Mouse (Mus musculus) heart, embryonic 16.5 days (tissue): ENCODE data around the gene Iyd. TPM values are rescaled to one million over a fixed set of nuclear protein-coding genes. Genes with fewer than 3 reads are reported as not detected.
"Not testable (repeated sequence)": the region's sequence is repeated elsewhere in the genome, so short reads cannot be mapped to it uniquely, and the experiment has no call there.

ENCODE experiments used
- ATAC-seq: fragments of 200-750 bp; cut with Nextera tagmentation; replicated peaks from 2 replicates; pipeline ENCODE4 v1.8.0; 2017; ENCODE audit warnings: moderate number of reproducible peaks; ENCODE audit not compliant: insufficient read depth, low FRiP score; ENCODE audit errors: extremely low read depth
- H3K27ac ChIP-seq: fragments of 300-500 bp; sonication (generic); 2 replicates; pipeline ENCODE4 v1.5.1; 2014; ENCODE audit warnings: mild to moderate bottlenecking, low read length, control low read depth, moderate library complexity
- H3K27me3 ChIP-seq: fragments of 300-500 bp; sonication (generic); 2 replicates; pipeline ENCODE4 v1.6.1; 2014; ENCODE audit warnings: low read length, mixed read lengths; ENCODE audit not compliant: control insufficient read depth, insufficient read depth
- H3K36me3 ChIP-seq: fragments of 300-500 bp; sonication (generic); 2 replicates; pipeline ENCODE4 v1.6.1; 2014; ENCODE audit not compliant: control insufficient read depth, insufficient read depth
- H3K4me1 ChIP-seq: fragments of 300-500 bp; sonication (generic); 2 replicates; pipeline ENCODE4 v1.6.1; 2014; ENCODE audit warnings: low read length, mixed read lengths; ENCODE audit not compliant: control insufficient read depth, insufficient read depth
- H3K4me2 ChIP-seq: fragments of 300-500 bp; sonication (generic); 2 replicates; pipeline ENCODE4 v1.6.1; 2014; ENCODE audit warnings: low read depth, mild to moderate bottlenecking, control low read depth, low read length
- H3K4me3 ChIP-seq: fragments of 300-500 bp; sonication (generic); 2 replicates; pipeline ENCODE4 v1.5.1; 2014; ENCODE audit warnings: mild to moderate bottlenecking, control low read depth, low read length
- H3K9ac ChIP-seq: fragments of 300-500 bp; sonication (generic); 2 replicates; pipeline ENCODE4 v1.6.1; 2014; ENCODE audit warnings: low read length, control low read depth
- H3K9me3 ChIP-seq: fragments of 300-500 bp; sonication (generic); replicated peaks from 2 replicates; pipeline ENCODE4 v1.6.1; 2016; ENCODE audit warnings: low read length; ENCODE audit not compliant: control insufficient read depth
- WGBS: fragments of 180-500 bp; shearing (Covaris S2); extraction: QIAGEN DNeasy Blood & Tissue Kit; methylation state at CpG from one replicate; pipeline ENCODE4 v1.1.7; 2014; 5-methylcytosine and 5-hydroxymethylcytosine counted together
- polyA plus RNA-seq: library from polyadenylated mRNA; unstranded; fragments of >200 nt; fragmentation: Nextera tagmentation; extraction: Ambion mirVana; gene quantifications from 2 replicates; pipeline ENCODE4 v1.2.1, GENCODE M21; 2015

Iyd gene
- polyA plus RNA-seq = 0.57 and 0.91 TPM in 2 replicates

GRCm38 (mm10) chr10:3540003-3540827 is at the start of gene Iyd:
Gene Iyd, plus strand, starts transcription at chr10:3540240.
- peaks cover under 1% of the 10 kb centered on the region; the same call in 1 of the 2 replicates for H3K4me1 ChIP-seq
- ATAC-seq = no peak
- H3K9ac ChIP-seq = no peak within 1 kb of the TSS
- H3K27ac ChIP-seq = no peak within 1 kb of the TSS
- no peak within 1 kb of the TSS for H3K4me2 ChIP-seq
- no peaks in the 10 kb centered on the region for H3K9me3 ChIP-seq
- no peaks in the 10 kb centered on the region for H3K36me3 ChIP-seq
- WGBS = 69% methylated on average over 16 of the region's 16 CpGs
- no peaks in the 10 kb centered on the region; the same call in 1 of the 2 replicates for H3K27me3 ChIP-seq
- H3K4me3 ChIP-seq = no peak within 1 kb of the TSS

- Histone ChIP-seq H3K9me3 (no peaks in the 10 kb centered on the region), H3K4me2 (no peak overlapping the region), H3K9ac (no peak overlapping the region), H3K4me1 (no peaks in the 10 kb centered on the region), H3K27me3 (no peaks in the 10 kb centered on the region), H3K27ac (no peak overlapping the region), H3K36me3 (no peaks in the 10 kb centered on the region), H3K4me3 (no peak overlapping the region)
- no peak for ATAC-seq
- WGBS = 71% methylated on average over 2 of the region's 2 CpGs
Observed at GRCm38 (mm10) chr10:3496791-3497190, 43.2 kb upstream of the Iyd start.

DNA sequence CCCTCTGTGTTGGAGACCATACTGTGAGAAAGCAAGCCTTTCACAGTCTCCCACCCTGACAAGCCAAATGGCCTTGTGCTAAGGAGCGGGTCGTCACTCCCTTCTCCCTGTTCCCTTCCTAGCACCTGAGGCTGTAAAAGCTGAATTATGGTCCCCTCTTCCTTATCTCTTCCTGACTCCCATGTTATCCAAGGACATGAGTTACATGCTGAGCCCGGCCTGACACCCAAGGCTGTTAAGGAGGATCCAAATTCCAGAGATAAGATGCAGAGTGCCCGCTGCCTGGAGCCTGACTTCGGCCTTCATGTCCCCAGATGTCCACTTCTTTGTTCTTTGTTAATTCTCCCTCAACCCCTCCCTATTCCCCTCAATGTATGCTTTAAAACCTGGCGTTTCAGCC is 39.2 kb upstream of the Iyd start:
- not testable (repeated sequence) for ATAC-seq

DNA sequence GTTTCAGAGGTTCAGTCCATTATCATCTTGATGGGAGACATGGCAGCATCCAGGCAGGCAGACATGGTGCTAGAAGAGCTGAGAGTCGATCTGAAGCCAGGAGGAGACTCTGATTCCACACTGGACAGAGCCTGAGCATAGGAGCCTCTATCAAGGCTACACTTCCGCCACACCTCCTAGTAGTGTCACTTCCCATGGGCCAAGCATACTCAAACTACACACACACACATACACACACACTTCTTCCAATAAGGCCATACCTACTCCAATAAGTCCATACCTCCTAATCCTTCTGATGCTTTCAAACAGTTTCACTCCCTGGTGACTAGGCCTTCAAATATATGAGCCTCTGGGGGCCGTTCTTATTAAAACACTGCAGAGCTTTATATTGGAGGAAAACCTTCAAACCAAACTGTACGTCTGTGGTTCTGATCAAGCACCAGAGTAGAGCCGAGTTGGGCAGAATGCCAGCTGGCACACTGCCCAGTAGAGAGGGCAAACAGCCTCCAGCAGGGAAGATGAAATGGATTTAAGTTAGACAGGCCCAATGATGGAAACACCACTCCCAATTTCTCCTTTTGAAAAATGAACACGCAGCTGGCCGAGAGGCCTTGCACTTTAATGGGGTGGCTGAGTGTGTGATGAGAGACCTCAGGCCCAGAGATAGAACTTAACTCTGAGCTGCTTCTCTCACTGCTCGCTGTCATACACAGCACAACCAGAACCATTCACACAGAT is 32.4 kb upstream of the Iyd start:
- H3K4me2 ChIP-seq = no peak overlapping the region
- H3K4me1 ChIP-seq = peaks cover 25% of the 10 kb centered on the region
- H3K27ac ChIP-seq = peak overlapping the region; percentile 60
- no peaks in the 10 kb centered on the region for H3K36me3 ChIP-seq
- 0 out of 2 replicates have a peak, but pooled peaks cover 5% of the 10 kb centered on the region for H3K9me3 ChIP-seq
- no peak overlapping the region for H3K9ac ChIP-seq
- WGBS = 34% methylated on average over 8 of the region's 8 CpGs
- no peaks in the 10 kb centered on the region for H3K27me3 ChIP-seq
- no peak overlapping the region for H3K4me3 ChIP-seq
- peak; percentile 62 for ATAC-seq

More for the DNA sequence above, 39.2 kb upstream of the Iyd start:
- H3K27me3 ChIP-seq, H3K4me2 ChIP-seq, H3K9ac ChIP-seq, H3K4me1 ChIP-seq, H3K36me3 ChIP-seq, H3K9me3 ChIP-seq, H3K4me3 ChIP-seq, H3K27ac ChIP-seq: not testable (repeated sequence)
- WGBS = 65% methylated on average over 6 of the region's 6 CpGs

- Histone ChIP-seq H3K4me2 (no peak overlapping the region), H3K27ac (peak overlapping the region; percentile 60), H3K4me1 (peaks cover 25% of the 10 kb centered on the region), H3K4me3 (no peak overlapping the region), H3K9me3 (0 out of 2 replicates have a peak, but pooled peaks cover 5% of the 10 kb centered on the region), H3K36me3 (no peaks in the 10 kb centered on the region), H3K9ac (no peak overlapping the region), H3K27me3 (no peaks in the 10 kb centered on the region)
- no peak for ATAC-seq
- WGBS = 62% methylated on average over 2 of the region's 2 CpGs
Observed at GRCm38 (mm10) chr10:3508222-3508588, 31.8 kb upstream of the Iyd start.

GRCm38 (mm10) chr10:3508746-3509145 is 31.3 kb upstream of the Iyd start:
- Histone ChIP-seq H3K4me2 (no peak overlapping the region), H3K27ac (no peak overlapping the region), H3K4me3 (no peak overlapping the region), H3K27me3 (no peaks in the 10 kb centered on the region), H3K9me3 (0 out of 2 replicates have a peak, but pooled peaks cover 5% of the 10 kb centered on the region), H3K36me3 (no peaks in the 10 kb centered on the region), H3K9ac (no peak overlapping the region), H3K4me1 (peaks cover 25% of the 10 kb centered on the region)
- no peak for ATAC-seq
- WGBS = 39% methylated on average over 2 of the region's 2 CpGs

DNA sequence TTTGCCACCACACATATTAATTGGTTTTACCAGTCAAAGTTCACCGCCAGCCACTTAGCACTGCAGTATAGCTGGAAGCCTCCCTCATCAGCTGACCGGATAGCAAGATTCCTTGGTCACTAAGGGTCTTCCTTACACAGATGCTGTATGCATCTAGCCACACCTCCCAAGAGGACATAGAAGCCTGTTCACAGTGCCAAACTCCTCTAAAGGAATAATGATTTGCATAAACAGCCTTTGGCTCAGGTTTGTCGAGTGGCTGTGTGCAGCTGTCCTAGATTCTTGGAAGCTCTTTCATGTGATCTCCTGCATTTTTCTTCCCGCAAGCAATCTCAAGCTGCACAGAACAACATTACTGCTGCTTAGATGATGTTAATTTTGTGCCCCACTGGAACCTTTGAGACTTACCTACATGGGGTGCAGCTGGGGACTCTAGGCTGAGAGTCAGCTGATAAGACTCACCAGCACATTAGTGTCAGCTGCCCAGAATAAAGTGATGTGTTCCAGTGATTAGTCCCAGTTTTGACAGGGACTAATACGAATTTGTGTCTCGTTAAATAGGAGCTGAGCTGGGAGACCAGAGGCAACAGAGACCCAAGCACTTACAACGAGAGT is 30.3 kb upstream of the Iyd start:
- H3K27me3 ChIP-seq = no peaks in the 10 kb centered on the region
- no peak overlapping the region for H3K4me3 ChIP-seq
- H3K27ac ChIP-seq = peak overlapping the region; percentile 43
- 46% methylated on average over 7 of the region's 7 CpGs for WGBS
- H3K4me1 ChIP-seq = peaks cover 28% of the 10 kb centered on the region
- no peaks in the 10 kb centered on the region for H3K36me3 ChIP-seq
- H3K9ac ChIP-seq = no peak overlapping the region
- no peak overlapping the region for H3K4me2 ChIP-seq
- 0 out of 2 replicates have a peak, but pooled peaks cover 5% of the 10 kb centered on the region for H3K9me3 ChIP-seq
- ATAC-seq = no peak; the same call in 1 of the 2 replicates

DNA sequence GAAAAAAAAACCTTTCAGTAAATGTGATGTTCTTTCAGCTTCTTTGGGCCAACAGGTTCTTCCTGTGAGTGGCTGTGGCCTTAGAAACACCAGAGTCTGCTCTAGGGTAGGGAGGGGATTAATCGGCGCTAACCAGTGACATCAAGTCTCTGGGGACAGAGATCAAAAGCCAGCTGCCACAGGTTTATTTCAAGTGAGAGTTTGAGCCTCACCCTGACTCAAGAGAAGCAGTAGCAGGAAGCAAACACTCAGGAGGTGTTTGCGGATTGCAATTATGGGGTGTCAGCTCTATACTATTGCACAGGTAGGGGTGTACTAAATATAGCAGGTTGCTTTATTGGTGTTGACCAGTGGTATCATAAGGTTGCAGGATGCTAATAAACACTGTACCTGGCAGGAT is 29.6 kb upstream of the Iyd start:
- H3K27me3 ChIP-seq = no peaks in the 10 kb centered on the region
- H3K9ac ChIP-seq = 0 out of 2 replicates have a peak overlapping the region, but pooled peaks have one; percentile 26
- peaks cover 28% of the 10 kb centered on the region for H3K4me1 ChIP-seq
- H3K27ac ChIP-seq = peak overlapping the region; percentile 43
- no peak overlapping the region for H3K4me3 ChIP-seq
- no peak for ATAC-seq
- H3K4me2 ChIP-seq = no peak overlapping the region
- 48% methylated on average over 3 of the region's 3 CpGs for WGBS
- 0 out of 2 replicates have a peak, but pooled peaks cover 5% of the 10 kb centered on the region for H3K9me3 ChIP-seq
- no peaks in the 10 kb centered on the region for H3K36me3 ChIP-seq
